Mouse (Mus musculus) testis, postnatal 10 days (tissue): ENCODE measurements around the gene Ttc30a1.
"Not testable (repeated sequence)": the region's sequence is repeated elsewhere in the genome, so short reads cannot be mapped to it uniquely, and the experiment has no call there.

Experiments
- DNase-seq: peaks from one replicate; pipeline ENCODE4 v3.0.0; 2021; ENCODE audit warnings: low spot score

The Ttc30a1 gene

DNA sequence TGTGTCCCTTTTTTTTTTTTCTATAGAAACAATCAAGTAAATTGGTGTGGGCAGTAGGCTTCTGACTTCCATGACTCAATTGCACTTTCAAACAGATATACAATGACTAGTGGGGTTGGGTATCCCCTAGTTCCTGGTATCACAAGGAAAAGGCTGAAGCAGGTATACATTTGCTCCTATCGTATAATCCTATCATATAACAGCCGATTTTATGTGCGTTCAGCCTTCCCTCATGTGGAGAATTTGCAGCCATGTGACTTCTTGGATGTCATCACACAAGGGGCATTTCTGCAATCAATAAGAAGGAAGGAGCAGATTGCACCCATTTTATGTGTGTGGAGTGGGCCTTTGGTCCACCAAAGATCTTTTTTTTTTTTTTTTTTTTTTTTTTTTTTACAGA, 1.3 kb upstream of the Ttc30a1 start:
- DNase-seq: no peak

DNA sequence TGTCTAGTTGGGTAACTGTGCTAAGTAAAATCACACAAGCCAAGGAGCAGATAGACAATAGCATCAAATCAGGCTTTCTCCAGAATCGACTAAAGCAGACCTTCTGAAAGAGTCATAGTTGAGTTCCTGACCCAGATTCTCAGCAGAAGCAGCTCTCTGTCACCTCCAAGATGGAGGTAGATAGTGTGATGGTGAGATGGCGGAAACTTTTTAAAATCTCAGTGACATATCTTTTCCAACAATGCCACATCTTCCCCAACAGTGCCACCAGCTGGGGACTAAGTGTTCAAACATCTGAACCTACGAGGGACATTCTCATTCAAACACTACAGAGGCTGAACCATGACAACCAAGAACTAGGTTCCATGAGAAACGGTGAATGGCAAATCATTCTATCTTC, 859 bp upstream of the Ttc30a1 start:
- DNase-seq: no peak

DNA sequence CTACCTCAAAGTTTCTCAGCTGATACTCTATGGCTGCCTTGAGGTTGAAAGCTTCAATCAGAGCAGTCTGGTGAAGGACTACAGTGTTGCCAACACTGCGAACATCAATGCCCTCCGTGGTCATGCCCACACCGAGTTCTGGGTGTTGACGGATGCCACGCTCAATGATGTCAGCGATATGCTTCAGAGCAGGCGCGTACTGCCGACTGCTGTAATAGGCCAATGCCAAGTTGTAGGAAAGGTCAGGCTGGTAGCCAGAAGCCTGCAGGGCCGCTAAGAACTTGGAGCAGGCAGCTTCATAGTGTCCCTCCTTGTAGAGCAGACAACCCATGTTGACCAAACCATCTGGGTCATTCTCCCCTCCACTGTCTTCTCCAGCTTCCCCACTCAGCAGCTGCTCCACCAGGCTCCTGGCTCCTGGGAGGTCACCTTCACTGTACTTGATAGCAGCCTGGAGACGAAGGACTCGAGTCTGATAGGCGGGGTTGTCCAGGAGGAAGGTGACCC, 781 bp downstream of the Ttc30a1 start:
- DNase-seq: not testable (repeated sequence)

DNA sequence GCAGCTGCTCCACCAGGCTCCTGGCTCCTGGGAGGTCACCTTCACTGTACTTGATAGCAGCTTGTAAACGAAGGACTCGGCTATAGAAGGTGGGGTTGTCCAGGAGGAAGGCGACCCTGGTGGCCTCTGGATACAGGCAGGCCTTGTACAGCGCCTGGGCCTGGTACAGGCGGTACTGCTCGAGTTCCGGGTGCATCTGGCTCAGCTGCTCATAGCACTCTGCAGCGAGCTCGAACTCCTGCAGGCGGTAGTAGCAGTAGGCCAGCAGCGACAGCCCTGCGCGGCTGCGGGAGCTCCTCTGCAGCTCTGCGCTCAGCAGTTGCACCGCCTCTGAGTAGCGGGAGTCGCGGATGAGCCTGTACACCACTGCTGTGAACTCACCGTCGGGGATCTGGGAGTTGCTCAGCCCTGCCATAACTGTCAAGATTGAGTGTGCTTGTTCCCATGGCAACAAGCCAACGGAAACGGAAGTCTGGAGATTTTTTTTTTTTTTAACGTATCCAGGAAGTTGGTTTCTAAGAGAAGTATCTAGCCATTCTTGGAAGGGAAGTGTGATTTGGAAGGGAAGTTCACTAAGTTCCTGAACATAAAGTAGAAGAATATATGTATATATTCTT, 3.9 kb downstream of the Ttc30a1 start, which contains the start of gene Ttc30a2:
TSS of gene Ttc30a2 (minus strand) at position 419 of the 617 bp plus-strand sequence.
- DNase-seq: peak; percentile 51

DNA sequence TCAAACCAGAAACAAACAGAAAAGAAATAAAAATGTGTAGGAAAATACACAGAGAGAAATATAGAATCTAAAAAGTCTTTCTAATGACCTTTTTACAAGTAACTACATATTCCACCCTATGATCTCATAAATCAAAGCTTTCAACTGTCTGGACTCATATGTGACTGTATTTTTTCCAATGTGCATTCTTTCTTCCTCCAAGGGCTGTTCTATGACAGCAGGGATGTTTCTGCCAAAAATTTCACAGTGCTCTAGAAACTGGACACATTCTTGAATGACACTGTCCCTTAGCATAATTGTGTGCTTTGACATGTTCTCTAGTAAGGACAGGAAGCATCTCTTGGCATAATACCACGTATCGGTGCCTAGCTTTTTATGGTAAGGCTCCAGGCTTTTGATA, 5.7 kb downstream of the Ttc30a1 start:
- DNase-seq: not testable (repeated sequence)

DNA sequence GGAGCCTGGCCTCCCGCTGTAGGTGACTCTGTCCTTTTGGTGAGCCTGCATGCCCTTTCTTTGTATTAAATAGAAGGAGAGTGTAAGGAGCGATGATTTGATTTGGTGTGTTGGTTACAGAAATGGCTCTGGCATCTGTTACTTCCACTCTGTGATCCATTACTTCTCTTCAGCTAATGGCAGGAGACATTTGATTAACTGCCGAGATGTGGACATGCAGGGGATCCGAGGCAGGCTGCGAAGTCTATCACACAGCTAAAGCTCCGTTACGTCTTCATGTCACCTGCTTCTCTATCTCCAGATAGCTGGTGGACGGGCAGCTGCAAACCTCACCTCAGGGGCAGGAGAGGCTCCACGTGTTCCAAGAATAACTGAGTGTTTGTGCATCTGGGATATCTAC, 7.6 kb downstream of the Ttc30a1 start:
- no peak for DNase-seq

DNA sequence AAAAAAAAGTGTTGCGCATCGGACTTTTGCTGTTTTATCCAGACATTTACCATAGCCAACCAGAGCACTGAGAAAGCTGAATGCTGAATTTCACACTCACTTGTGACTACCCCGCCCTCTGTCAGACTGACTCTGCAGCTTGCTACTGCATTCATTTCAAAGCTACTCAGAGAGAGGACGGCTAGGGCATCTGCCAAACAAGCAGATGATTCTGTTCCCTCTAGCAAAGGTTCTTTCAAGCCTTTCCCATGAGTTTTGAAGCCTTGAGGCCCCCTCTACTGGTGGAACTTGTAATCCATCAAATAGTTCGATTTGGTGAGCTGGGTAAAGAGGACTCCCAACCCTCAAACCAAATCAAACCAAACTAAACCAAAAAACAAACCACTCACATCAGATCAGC, 16.8 kb downstream of the Ttc30a1 start:
- peak; percentile 54 for DNase-seq

DNA sequence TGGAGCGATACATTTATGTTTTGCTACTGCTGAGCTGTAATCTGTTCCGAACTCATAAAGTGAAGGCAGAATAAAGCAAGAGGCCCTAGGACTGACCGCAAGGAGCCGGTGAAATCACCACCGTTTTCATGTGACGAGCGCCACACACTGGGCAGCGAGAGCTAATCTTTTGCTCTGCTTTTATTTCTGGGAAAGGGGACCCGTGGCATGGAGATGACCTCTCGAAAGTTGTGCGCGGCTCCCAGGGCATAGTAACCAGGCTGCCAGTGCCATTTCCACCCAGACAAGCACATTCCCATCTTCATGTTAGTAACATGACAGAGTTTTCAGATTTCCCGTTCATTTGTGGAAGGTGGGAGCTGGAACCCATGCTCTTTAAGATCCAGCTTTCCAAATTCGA, 17.3 kb downstream of the Ttc30a1 start:
- DNase-seq: peak; percentile 82

DNA sequence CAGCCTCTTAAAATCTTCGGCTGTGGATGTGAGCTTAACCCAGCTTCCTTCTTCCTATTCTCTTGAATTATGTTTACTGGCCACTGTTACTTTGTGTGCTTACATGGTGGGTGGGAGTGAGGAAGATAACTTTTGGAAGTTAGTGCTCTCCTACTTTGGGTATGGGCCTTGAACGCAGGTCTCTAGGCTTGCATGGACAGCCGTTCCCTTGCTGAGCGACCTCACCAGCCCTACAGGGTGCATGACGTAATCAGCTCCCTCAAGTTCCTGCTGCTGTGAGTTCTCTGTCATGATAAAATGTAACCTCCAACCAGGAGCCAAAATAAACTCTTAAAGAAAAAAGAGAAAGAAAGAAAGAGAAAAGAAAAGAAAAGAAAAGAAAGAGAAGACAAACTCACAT, 17.7 kb downstream of the Ttc30a1 start:
- DNase-seq: no peak

DNA sequence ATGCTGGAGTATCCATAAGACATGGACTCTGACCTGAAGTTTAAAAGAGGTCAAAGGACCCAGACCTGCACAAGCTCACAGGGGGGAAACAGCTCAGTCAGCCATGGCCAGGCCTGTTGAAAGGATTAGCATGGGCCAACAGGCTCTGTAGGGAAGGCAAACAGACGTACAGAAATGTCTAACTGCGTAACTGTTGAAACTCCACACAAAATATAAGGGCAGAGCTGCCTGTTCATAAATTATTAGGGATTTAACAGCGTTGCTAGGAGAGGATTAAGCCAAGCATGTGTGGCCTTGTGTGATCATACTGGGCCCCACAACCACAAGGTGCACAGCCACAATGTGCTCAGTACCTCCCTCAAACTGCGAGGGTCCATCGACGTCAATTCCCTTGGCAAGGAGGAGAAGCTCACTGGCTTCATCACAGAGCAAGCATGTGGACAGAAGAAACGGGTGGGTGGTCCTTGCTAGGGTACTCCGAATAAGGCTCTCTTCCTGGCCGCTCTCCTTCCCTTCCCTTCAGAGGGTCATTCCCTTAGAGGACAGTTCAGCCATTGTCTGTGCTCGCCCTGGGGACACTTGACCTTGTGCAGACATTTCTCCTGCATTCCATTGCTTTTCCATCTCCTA, 18.4 kb downstream of the Ttc30a1 start:
- DNase-seq: no peak

DNA sequence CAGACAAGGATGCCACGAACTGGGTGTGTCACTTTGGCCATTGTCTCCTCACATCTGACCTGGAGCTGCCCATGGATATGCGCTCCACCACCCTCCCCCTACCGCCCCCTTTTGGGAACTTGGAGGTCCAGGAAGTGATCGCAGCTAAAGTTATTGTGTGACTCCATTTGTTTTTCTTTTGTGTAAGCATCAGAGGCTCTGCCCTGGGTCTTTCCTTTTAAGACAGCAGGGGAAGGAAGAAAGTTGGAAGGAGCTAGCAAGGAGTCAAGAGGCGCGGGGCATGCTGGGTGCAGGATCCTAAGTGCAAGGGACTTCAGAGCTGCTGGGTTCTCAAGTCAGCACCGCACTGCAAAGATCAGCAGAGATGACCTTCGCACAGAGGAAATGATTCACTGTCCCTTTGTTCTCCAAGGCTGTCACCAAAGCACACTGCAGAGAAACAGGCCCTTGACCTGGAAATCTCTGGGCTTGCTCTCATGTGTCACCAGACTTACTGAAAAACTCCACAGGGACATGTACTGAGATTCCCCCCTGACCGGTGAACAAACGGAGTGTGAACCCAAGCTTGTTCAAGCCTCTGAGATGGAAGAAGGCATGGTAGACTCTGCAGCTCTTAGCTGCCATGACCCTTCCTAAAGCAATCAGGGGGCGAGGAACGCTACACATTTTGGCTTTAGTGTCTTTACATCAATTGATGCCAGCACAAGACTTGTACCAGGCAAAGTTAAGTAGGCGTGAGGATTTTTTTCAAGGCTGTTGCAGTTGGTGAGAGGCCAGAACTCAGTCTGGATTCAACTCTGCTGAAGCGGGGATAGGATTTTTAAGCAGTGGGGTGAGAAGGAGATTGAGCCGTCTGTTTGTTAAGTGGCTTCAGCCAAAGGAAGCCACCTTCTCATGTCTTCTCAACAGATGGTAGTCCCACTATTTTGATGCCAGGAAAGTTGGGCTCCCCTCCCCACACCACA, 21.1 kb downstream of the Ttc30a1 start:
- DNase-seq: no peak

DNA sequence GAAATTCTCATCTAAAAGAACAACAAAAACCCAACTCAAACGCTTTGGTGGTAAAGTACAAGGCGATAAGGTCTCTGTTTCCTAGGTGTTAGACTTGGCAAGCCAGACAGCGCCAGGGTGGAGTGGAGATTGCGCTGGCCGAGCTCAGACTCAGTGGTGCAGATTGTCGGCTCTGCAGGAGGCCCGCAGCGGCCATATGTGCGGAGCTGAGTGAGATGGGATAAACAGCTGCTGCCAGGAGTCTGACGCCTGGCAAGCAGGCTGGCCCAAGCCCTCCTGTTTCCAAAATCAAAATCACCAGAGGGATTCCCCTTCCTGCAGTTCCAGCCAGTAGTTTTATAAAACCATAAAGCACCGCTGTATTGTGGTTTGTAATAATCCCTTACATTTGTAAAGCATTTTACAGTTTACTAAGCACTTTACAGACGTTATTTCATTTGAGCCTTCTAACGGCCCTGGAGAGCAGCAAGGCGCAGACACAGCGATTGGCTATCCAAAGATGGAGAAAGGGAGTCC, 21.9 kb downstream of the Ttc30a1 start:
- no peak for DNase-seq

DNA sequence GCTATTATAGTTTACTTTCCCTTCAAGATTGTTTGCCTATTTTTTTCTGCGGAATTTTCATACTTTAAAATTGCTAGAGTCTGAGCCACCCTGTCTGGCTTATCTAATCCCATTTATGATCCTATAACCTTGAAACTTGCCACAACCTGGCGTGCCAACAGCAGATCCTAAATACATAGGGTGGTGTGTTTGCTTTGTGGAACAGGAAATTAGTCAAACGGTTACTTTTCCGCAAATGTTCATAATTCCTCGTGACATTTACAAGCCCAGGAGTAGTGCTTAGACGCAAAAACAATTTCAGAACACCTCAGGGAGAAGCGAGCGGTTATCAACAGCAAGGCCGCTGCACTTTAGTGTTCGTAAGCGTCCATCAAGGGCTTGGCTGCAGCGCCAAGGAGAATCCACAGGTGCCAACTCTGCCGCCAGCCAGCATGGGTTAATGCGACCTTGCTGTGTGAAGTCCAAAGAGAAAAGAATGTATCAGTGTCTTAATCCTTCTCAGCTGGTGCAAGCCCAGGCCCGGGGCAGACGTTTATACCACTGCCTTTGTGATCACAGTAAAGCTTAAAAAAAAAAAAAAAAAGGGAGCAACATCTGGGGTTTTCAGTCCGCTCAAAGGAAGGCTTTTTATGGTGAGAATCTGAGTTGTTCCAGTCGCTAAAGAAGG, 22.5 kb downstream of the Ttc30a1 start:
- DNase-seq: peak; percentile 49

DNA sequence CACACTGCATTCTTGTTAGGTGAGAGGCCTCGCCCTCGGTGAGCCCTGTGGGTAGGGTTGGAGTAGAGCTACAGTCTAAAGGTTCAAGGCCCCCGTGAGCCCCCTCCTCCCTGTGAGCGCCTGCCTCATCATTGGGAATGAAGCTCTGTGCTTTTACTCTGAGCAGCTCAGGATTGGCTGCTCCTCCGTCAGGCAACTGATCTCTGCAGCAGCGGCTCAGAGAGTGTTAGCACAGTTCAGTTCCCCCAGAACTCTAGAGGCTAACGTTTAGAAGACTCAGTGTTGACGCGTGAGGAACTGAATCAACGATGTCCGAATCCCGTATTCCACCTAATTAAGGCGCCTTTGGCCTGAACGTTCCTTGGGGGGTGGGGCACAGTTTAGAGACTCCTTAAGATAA, 26.1 kb downstream of the Ttc30a1 start:
- no peak for DNase-seq

DNA sequence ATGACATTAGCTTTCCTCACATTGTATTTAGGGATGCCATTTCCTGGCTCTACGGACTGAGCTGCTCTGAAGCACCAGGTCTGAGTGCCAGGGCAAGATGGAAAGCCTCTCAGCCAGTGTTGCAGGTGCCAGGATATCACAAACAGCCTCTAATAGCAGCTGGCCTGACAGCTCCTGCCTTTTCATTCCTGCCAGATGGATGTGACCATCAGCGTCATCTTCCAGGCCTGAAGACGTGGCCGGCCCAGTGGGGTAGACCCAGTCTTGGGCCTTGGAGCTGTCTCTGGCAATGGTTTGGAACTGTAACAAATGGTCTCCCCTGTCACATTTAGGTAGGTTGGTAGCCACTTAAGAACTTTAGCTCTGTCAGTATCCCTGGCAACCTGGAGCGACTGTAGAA, 28.4 kb downstream of the Ttc30a1 start:
- DNase-seq: no peak

DNA sequence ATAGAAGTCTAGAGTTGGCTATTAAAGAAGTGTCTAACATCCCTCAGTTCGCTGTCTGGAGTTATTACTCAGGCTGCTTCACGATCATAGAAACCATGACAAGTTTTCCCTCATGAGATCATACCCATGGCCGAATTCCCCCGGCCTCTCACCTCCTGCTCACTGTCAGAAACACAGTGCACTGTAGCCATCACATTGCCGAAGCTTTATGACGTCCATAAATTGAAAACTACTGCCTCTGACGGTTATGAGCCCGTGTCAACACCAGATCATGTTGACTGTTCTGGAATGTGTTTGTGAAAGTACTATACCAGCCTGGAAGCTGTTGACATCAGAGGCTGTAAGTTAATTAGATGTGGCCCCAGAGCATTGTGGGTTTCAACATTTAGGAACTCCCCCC, 31.1 kb downstream of the Ttc30a1 start:
- no peak for DNase-seq

DNA sequence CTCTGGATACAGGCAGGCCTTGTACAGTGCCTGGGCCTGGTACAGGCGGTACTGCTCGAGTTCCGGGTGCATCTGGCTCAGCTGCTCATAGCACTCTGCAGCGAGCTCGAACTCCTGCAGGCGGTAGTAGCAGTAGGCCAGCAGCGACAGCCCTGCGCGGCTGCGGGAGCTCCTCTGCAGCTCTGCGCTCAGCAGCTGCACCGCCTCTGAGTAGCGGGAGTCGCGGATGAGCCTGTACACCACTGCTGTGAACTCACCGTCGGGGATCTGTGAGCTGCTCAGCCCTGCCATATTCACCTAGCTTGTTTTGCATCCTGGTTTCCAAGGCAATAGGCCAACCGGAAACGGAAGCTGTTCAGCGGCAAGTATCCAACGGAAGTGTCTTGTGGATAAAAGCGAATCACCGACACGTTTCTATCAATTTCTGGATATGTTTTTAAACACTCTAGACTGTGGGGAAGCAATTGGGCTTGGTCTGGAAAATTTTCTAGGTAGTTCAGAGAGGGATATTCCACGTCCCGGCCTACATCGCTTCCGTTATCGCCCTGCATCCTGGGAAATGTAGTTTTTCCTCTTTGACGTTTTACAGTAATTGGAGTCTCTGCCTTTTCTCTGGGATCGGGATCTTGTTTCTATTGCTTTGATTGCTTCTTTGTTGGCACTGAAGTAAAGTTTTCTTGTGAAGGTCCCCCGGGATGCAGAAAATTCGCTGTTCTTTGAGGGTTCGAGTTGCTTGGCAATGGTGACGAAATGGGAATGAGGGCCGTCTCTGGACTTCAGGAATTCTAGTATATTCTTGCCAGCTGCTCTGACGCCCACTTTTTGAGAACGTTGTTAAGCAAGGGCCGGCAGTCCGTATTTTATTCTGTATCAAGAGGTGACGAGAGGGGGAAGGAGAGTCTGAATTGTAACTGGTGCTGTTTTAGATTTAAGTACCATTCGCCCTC, 43.4 kb downstream of the Ttc30a1 start, which contains the start of gene Ttc30b:
TSS of gene Ttc30b (minus strand) at position 469 of the 947 bp plus-strand sequence.
- DNase-seq: peak; percentile 81

DNA sequence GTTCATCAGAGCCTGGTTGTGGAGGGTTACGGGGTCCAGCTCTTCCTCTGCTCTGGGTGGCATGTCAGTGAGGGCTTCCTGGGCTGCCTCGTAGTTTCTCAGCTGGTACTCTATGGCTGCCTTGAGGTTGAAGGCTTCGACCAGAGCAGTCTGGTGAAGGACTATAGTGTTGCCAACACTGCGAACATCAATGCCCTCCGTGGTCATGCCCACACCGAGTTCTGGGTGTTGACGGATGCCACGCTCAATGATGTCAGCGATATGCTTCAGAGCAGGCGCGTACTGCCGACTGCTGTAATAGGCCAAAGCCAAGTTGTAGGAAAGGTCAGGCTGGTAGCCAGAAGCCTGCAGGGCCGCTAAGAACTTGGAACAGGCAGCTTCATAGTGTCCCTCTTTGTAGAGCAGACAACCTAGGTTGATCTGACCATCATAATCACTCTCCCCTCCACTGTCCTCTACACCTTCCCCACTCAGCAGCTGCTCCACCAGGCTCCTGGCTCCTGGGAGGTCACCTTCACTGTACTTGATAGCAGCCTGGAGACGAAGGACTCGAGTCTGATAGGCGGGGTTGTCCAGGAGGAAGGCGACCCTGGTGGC, 44.1 kb downstream of the Ttc30a1 start:
- not testable (repeated sequence) for DNase-seq

DNA sequence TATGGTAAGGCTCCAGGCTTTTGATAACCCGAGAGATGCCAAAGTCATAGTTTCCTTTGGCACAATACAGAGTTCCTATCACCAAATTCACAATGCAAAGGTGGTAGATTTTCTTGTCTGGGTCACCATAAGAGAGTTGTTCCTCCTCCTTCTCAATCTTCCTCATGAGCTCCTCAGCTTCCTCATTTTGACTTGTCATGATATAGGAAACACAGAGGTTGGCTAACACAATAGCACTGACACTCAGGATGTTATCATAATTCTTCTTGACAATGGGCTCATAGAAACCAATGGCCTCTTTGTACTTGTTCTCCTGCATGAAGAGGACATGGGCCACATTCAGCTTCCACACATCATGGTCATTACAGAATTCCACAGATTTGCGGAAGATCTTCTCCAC, 45.1 kb downstream of the Ttc30a1 start:
- DNase-seq: not testable (repeated sequence)

DNA sequence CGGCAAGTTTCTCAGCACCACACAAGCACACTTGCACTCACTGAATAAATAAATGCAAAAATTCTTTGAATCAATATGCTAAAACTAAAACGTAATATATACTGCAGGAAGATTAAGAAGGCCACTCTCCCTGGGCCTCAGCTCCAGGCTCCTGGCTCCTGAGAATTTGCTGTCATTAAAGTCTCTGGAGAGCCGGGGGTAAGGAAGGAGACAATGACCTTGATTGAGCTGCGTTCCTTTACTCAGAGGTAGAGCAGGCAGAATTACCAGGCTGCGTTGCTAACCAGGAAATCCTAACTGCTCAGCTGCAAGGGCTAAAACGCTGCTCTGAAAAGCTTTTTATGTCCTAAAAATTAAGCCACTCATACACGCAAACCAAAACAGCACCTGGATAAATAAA, 48.2 kb downstream of the Ttc30a1 start:
- no peak for DNase-seq
